Mouse (Mus musculus): ENCODE measurements around the gene Ptges3l.

DNA sequence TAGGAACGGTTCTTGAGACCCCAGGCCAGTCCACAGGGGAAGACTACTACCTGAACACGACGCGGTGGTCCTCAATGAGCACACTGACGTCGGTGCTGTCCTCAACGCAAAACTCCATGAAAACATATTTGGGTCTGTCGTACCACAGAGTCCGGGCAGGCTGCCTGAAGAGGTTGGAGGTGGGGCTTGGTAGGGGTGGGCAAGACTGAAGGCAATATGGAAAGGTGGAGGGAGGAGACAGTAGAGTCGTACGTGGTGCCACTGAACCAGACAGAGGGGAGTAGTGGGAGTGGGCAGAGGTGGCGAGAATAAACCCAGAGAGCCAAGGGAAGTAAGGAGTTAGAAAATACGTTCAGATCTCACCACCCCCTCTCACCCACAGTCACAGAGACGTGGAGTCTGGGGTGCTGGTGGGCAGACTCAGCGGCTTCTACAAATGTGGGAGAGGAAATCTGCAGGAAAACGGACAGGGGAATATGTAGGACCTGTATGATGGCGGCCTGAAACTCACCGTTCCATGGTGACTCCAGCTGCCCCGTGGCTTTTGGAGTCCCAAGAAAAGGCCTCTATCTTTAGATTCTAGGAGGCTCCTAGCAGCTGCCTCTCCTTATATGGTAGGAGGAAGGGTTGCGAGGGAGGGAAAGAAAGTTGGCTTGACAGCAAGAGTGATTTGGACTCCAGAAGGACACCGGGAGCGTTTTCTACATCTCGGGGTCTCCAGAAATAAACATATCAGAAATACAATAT is 855 bp downstream of the Ptges3l start, which contains the start of gene Gm27029:
- peak; percentile 56 for TF ChIP-seq POLR2A (IDR thresholded peaks at IDR 0.05; ENCODE audit: insufficient read length, low read depth)
- peak in 1 of 3 experiments; percentile 38 for TF ChIP-seq MYOD1 (IDR thresholded peaks at IDR 0.05; ENCODE audit: control insufficient read depth in 1 of 3, insufficient read length in 2 of 3, low read depth in 2 of 3)
- TF ChIP-seq MAX (IDR thresholded peaks at IDR 0.05; ENCODE audit: low read depth) = no peak
- no peak for TF ChIP-seq E2F4 (IDR thresholded peaks at IDR 0.05; ENCODE audit: insufficient read depth)
- no peak for TF ChIP-seq USF1 (IDR thresholded peaks at IDR 0.05; ENCODE audit: low read depth)
- no peak for TF ChIP-seq TCF3 (IDR thresholded peaks at IDR 0.05; ENCODE audit: insufficient read length, low read depth)

Data from myocyte (in vitro differentiated cells).